Mouse (Mus musculus) heart, adult 2 months (tissue): Measurements from ENCODE around the gene Olfr1371. TPM values are rescaled to one million over a fixed set of nuclear protein-coding genes. Genes with fewer than 3 reads are reported as not detected.

ENCODE experiments used
- DNase-seq, 2 experiments: peaks; one replicate each; pipeline ENCODE4 v3.0.0; 2021
- H3K27ac ChIP-seq: fragments of 200-600 bp; 2 replicates; pipeline ENCODE4 v1.8.1; 2022
- H3K27me3 ChIP-seq: fragments of 200-500 bp; 2 replicates; pipeline ENCODE4 v1.6.1; 2012; ENCODE audit warnings: mild to moderate bottlenecking, low read length, inconsistent platforms, mixed read lengths; ENCODE audit not compliant: control insufficient read depth, insufficient read depth
- H3K36me3 ChIP-seq: fragments of 200-500 bp; 2 replicates; pipeline ENCODE4 v1.6.1; 2012; ENCODE audit warnings: low read length, inconsistent platforms; ENCODE audit not compliant: control insufficient read depth, insufficient read depth
- H3K4me1 ChIP-seq: fragments of 200-500 bp; 2 replicates; pipeline ENCODE4 v1.6.1; 2011; ENCODE audit warnings: low read length; ENCODE audit not compliant: control insufficient read depth, insufficient read depth
- H3K4me3 ChIP-seq: fragments of 200-600 bp; 2 replicates; pipeline ENCODE4 v1.8.1; 2022
- H3K79me2 ChIP-seq: fragments of 200-500 bp; replicated peaks from 2 replicates; pipeline ENCODE4 v1.6.1; 2012; ENCODE audit warnings: mild to moderate bottlenecking, inconsistent platforms, low read length, moderate library complexity, mixed read lengths; ENCODE audit not compliant: control insufficient read depth, insufficient read depth
- H3K9ac ChIP-seq: fragments of 200-500 bp; 2 replicates; pipeline ENCODE4 v1.6.1; 2012; ENCODE audit warnings: low read depth, mild to moderate bottlenecking, control low read depth, inconsistent platforms, low read length, mixed read lengths
- CTCF ChIP-seq: fragments of 200-600 bp; IDR thresholded peaks from 2 replicates; pipeline ENCODE4 v1.8.1; 2022; ENCODE audit warnings: antibody characterized with exemption, mild to moderate bottlenecking, moderate library complexity
- EP300 ChIP-seq: fragments of 200-500 bp; IDR thresholded peaks from 2 replicates; pipeline ENCODE4 v1.6.1; 2011; ENCODE audit warnings: low read depth, low read length, control low read depth; ENCODE audit not compliant: insufficient read depth
- POLR2A ChIP-seq: fragments of 200-500 bp; IDR thresholded peaks from 2 replicates; pipeline ENCODE4 v1.6.1; 2011; ENCODE audit warnings: mild to moderate bottlenecking, low read depth, low read length, control low read depth; ENCODE audit not compliant: insufficient read depth
- WGBS: fragments of 180-500 bp; shearing (Covaris S2); methylation state at CpG from one replicate; pipeline ENCODE4 v1.1.7; 2018; 5-methylcytosine and 5-hydroxymethylcytosine counted together
- intact Hi-C: fragments of 180-260 bp; cut with DNase I; formaldehyde crosslinking; loops from one replicate; pipeline ENCODE4 v1.15.1; 2025
- polyA plus RNA-seq: library from polyadenylated mRNA; depleted of rRNA; stranded (reverse); fragments of >200 nt; gene quantifications from 2 replicates; pipeline ENCODE4 v1.2.3, GENCODE M21; 2012
- total RNA-seq, 2 experiments: library from RNA; stranded (reverse); gene quantifications; 2 replicates each; pipeline ENCODE4 v1.2.3; 2021

The Olfr1371 gene
- total and polyA plus RNA-seq, 3 experiments, result not detected

GRCm38 (mm10) chr11:52234509-52234908 is 20.7 kb upstream of the Olfr1371 start:
- no peak for DNase-seq
- no peak overlapping the region; the same call in 1 of the 2 replicates for H3K27ac ChIP-seq
- intact Hi-C loops, result no loop called here

GRCm38 (mm10) chr11:52233906-52234305 is 20.1 kb upstream of the Olfr1371 start:
- Histone ChIP-seq H3K9ac (no peak overlapping the region), H3K4me1 (peaks cover 11% of the 10 kb centered on the region), H3K36me3 (peaks cover 29% of the 10 kb centered on the region), H3K27me3 (no peaks in the 10 kb centered on the region), H3K27ac (no peak overlapping the region), H3K4me3 (no peak overlapping the region), H3K79me2 (peaks cover 5% of the 10 kb centered on the region)
- intact Hi-C loops, result no loop called here
- no peak for DNase-seq
- TF ChIP-seq EP300, result no peak
- TF ChIP-seq POLR2A, result no peak
- TF ChIP-seq CTCF, result no peak
- 76% methylated on average over 1 of the region's 1 CpGs for WGBS

More at GRCm38 (mm10) chr11:52234509-52234908, 20.7 kb upstream of the Olfr1371 start:
- TF ChIP-seq POLR2A (no peak), CTCF (no peak), EP300 (no peak)
- no peak overlapping the region for H3K9ac ChIP-seq
- H3K4me1 ChIP-seq, result peaks cover 11% of the 10 kb centered on the region
- peaks cover 5% of the 10 kb centered on the region for H3K79me2 ChIP-seq
- H3K27me3 ChIP-seq, result no peaks in the 10 kb centered on the region
- no peak overlapping the region for H3K4me3 ChIP-seq
- peaks cover 29% of the 10 kb centered on the region for H3K36me3 ChIP-seq

- 11% methylated on average over 3 of the region's 3 CpGs for whole genome bisulfite sequencing
- DNase-seq, result no peak
- Histone ChIP-seq H3K4me3 (peak overlapping the region; percentile 73), H3K27me3 (no peaks in the 10 kb centered on the region), H3K9ac (no peak overlapping the region), H3K4me1 (peaks cover 11% of the 10 kb centered on the region), H3K79me2 (peaks cover 3% of the 10 kb centered on the region), H3K27ac (peak overlapping the region; percentile 95), H3K36me3 (peaks cover 26% of the 10 kb centered on the region)
- TF ChIP-seq POLR2A, result no peak
- no peak for TF ChIP-seq CTCF
- TF ChIP-seq EP300, result no peak
- intact Hi-C loops, result no loop called here
Measured at GRCm38 (mm10) chr11:52233043-52233653, 19.4 kb upstream of the Olfr1371 start.

GRCm38 (mm10) chr11:52231606-52232541 is 18.1 kb upstream of the Olfr1371 start, which contains the start of gene Skp1a:
Gene Skp1a (plus strand): TSS chr11:52231995.
- peaks cover 11% of the 10 kb centered on the region for H3K4me1 ChIP-seq
- H3K79me2 ChIP-seq, result peaks cover 3% of the 10 kb centered on the region
- H3K4me3 ChIP-seq, result peak within 1 kb of the TSS; percentile 73
- H3K36me3 ChIP-seq, result peaks cover 17% of the 10 kb centered on the region
- no peaks in the 10 kb centered on the region for H3K27me3 ChIP-seq
- peak; percentile 94 to 97 for DNase-seq
- WGBS, result under 1% methylated on average over 87 of the region's 87 CpGs
- H3K27ac ChIP-seq, result peak within 1 kb of the TSS; percentile 95
- intact Hi-C loops, result no loop called here
- H3K9ac ChIP-seq, result peak within 1 kb of the TSS; percentile 99
- TF ChIP-seq CTCF, result no peak
- TF ChIP-seq POLR2A, result peak; percentile 97
- peak; percentile 59; the same call in 1 of the 2 replicates for TF ChIP-seq EP300

- H3K4me1 ChIP-seq, result peaks cover 11% of the 10 kb centered on the region
- peak overlapping the region; percentile 95; the same call in 1 of the 2 replicates for H3K27ac ChIP-seq
- no peak overlapping the region; the same call in 1 of the 2 replicates for H3K9ac ChIP-seq
- no peak overlapping the region for H3K4me3 ChIP-seq
- intact Hi-C loops, result no loop called here
- H3K79me2 ChIP-seq, result peaks cover 3% of the 10 kb centered on the region; the same call in 1 of the 2 replicates
- H3K36me3 ChIP-seq, result peaks cover 13% of the 10 kb centered on the region
- TF ChIP-seq POLR2A (no peak), CTCF (no peak), EP300 (no peak)
- 65% methylated on average over 5 of the region's 5 CpGs for whole genome bisulfite sequencing
- DNase-seq, result no peak
- H3K27me3 ChIP-seq, result no peaks in the 10 kb centered on the region
Measured at GRCm38 (mm10) chr11:52230694-52231093, 16.9 kb upstream of the Olfr1371 start.
